Mouse (Mus musculus) megakaryocyte, embryonic 14.5 days (primary cell): ENCODE results near the gene Edrf1.

Experiments
- FLI1 ChIP-seq: IDR thresholded peaks from 2 replicates; pipeline ENCODE4 v1.6.1; 2012; ENCODE audit warnings: low read length, inconsistent platforms, mixed read lengths
- GATA1 ChIP-seq: IDR thresholded peaks from 3 replicates; pipeline ENCODE4 v1.6.1; 2012; ENCODE audit warnings: mixed read lengths, low read length, inconsistent platforms, borderline replicate concordance

DNA sequence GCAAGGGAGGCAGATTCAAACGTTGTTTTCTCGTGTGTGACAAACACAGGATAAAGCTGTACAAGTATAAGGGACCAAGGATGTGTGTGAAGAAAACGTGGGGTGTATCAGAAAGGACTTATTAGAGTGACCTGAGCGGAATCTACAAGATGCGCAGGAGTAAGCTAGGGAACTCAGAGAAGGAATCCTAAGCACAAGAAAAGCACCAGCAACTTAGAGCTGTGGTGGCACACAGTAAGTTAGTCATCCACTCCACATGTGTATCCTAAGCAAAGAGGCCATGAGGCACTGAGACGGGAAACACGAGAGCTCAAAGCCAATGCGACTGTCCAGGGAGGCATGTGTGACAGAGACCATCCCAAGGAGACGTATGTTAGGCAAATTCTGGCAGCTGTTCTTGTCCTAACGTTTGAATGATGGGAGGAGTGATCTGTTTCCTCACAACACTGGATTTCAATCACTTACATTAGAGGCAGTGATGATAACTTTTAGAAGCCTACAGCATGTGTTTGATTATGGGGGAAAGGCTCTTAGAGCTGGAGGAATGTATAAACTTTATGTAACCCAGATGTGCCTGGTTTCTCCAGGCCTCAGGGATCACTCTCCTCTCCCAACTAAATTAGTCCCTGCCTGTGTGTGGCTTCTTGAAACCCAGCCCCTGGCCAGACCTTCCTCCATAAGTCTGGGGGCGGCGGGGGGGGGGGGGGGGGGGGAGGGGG lies 2.3 kb upstream of the Edrf1 start:
- TF ChIP-seq GATA1: no peak
- no peak for TF ChIP-seq FLI1
